Mouse (Mus musculus): Measurements from ENCODE around the gene Ebp.

- TF ChIP-seq CTCF (IDR thresholded peaks at IDR 0.05; ENCODE audit: control insufficient read depth, insufficient read depth, insufficient read length) (no peak), MYOG (IDR thresholded peaks at IDR 0.05; ENCODE audit: control insufficient read depth, extremely low read depth, insufficient read length) (no peak)
These were observed 29.0 kb upstream of the Ebp start for GRCm38 (mm10) chrX:8222296-8222677.

All from C2C12 (cell line).